Mouse (Mus musculus) kidney, adult 2 months (tissue): ENCODE data around the gene Elfn2.

Experiments used
- CTCF ChIP-seq: fragments of 200-500 bp; conservative IDR thresholded peaks from 2 replicates; pipeline ENCODE4 v1.5.1; 2011; ENCODE audit warnings: low read depth, mild to moderate bottlenecking, control low read depth, low read length, moderate library complexity, mixed read lengths; ENCODE audit not compliant: insufficient read depth, insufficient read length
- POLR2A ChIP-seq: fragments of 200-500 bp; IDR thresholded peaks from one replicate; pipeline ENCODE4 v1.6.1; 2011; ENCODE audit warnings: low read depth, low read length, control low read depth

DNA sequence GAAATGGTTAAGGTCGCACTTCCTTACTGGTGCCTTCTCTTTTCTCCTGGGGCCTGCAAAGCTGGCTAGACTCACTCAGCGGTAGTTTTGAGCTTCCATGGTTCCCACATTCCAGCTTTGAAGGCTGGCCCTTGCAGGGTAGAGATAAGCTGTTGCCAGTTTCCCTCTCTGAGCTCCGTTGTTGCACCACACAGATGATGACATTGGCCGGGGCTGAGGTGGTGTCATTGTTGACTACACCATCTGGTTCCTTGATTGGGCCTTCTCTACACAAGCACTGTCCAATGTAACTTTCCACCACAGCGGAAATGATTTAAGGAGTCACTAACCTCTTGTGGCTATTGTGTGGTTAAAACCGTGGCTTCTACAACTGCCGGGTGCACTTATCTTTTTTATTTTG is 2.0 kb upstream of the Elfn2 start:
- TF ChIP-seq POLR2A (no peak), CTCF (no peak)
